Mouse (Mus musculus) lung, adult 2 months (tissue): ENCODE measurements at regions not wholly inside any gene's neighbourhood (a gene's known extent, or its start where the extent isn't known, plus 50 kb on each side); places are given as distances from the start of the nearest gene placed in this dataset.

ENCODE experiments used
- CTCF ChIP-seq: fragments of 200-500 bp; IDR thresholded peaks from 2 replicates; pipeline ENCODE4 v1.5.1; 2011; ENCODE audit warnings: mild to moderate bottlenecking, low read length, control low read depth; ENCODE audit not compliant: insufficient read depth
- POLR2A ChIP-seq: fragments of 200-500 bp; IDR thresholded peaks from 2 replicates; pipeline ENCODE4 v1.6.1; 2011; ENCODE audit warnings: low read depth, mild to moderate bottlenecking, control low read depth, low read length, borderline replicate concordance; ENCODE audit errors: extremely low read depth

- no peak for TF ChIP-seq POLR2A
- no peak for TF ChIP-seq CTCF
These were observed 87.3 kb upstream of the Sox2 start for GRCm38 (mm10) chr3:34562893-34563292.
